Mouse (Mus musculus): ENCODE measurements around the gene Tulp4. TPM values are rescaled to one million over a fixed set of nuclear protein-coding genes. Genes with fewer than 3 reads are reported as not detected.

The Tulp4 gene
- 100 to 1,000 TPM; 100 to 109 (median 105) TPM for total RNA-seq (2022)

GRCm38 (mm10) chr17:6106361-6107014 lies at the start of gene Tulp4:
TSS of gene Tulp4 (plus strand) at chr17:6106437.
- peak; percentile 81 for DNase-seq (ENCODE audit: low spot score)

- DNase-seq (ENCODE audit: low spot score), result no peak
Measured at GRCm38 (mm10) chr17:6062793-6063192, 43.4 kb upstream of the Tulp4 start.

- no peak for DNase-seq (ENCODE audit: low spot score)
Measured at GRCm38 (mm10) chr17:6063532-6063931, 42.7 kb upstream of the Tulp4 start.

GRCm38 (mm10) chr17:6066021-6066420 lies 40.2 kb upstream of the Tulp4 start:
- DNase-seq (ENCODE audit: low spot score), result no peak

- no peak for DNase-seq (ENCODE audit: low spot score)
Measured at GRCm38 (mm10) chr17:6067613-6068012, 38.6 kb upstream of the Tulp4 start.

- DNase-seq (ENCODE audit: low spot score), result no peak
Measured at GRCm38 (mm10) chr17:6069866-6070265, 36.4 kb upstream of the Tulp4 start.

- no peak for DNase-seq (ENCODE audit: low spot score)
Measured at GRCm38 (mm10) chr17:6073405-6073804, 32.8 kb upstream of the Tulp4 start.

GRCm38 (mm10) chr17:6079287-6080122 lies 26.7 kb upstream of the Tulp4 start, which contains the start of the genes Serac1 and Gtf2h5:
TSS of gene Serac1 (minus strand) at chr17:6079741.
TSS of gene Gtf2h5 (plus strand) at chr17:6079786.
- peak; percentile 97 for DNase-seq (ENCODE audit: low spot score)

- DNase-seq (ENCODE audit: low spot score), result no peak
Measured at GRCm38 (mm10) chr17:6083323-6083890, 22.8 kb upstream of the Tulp4 start.

GRCm38 (mm10) chr17:6091604-6092003 lies 14.6 kb upstream of the Tulp4 start:
- DNase-seq (ENCODE audit: low spot score), result no peak

GRCm38 (mm10) chr17:6095579-6095978 lies 10.7 kb upstream of the Tulp4 start:
- DNase-seq (ENCODE audit: low spot score), result no peak

GRCm38 (mm10) chr17:6097884-6098283 lies 8.4 kb upstream of the Tulp4 start:
- DNase-seq (ENCODE audit: low spot score), result peak; percentile 53

GRCm38 (mm10) chr17:6102287-6102686 lies 4.0 kb upstream of the Tulp4 start:
- DNase-seq (ENCODE audit: low spot score), result no peak

GRCm38 (mm10) chr17:6103566-6103965 lies 2.7 kb upstream of the Tulp4 start:
- no peak for DNase-seq (ENCODE audit: low spot score)

- DNase-seq (ENCODE audit: low spot score), result peak; percentile 46
Measured at GRCm38 (mm10) chr17:6107015-6107601, 871 bp downstream of the Tulp4 start.

GRCm38 (mm10) chr17:6108175-6108574 lies 1.9 kb downstream of the Tulp4 start:
- peak; percentile 18 for DNase-seq (ENCODE audit: low spot score)

- DNase-seq (ENCODE audit: low spot score), result no peak
Measured at GRCm38 (mm10) chr17:6110956-6111355, 4.7 kb downstream of the Tulp4 start.

- no peak for DNase-seq (ENCODE audit: low spot score)
Measured at GRCm38 (mm10) chr17:6113653-6114052, 7.4 kb downstream of the Tulp4 start.

GRCm38 (mm10) chr17:6115085-6115484 lies 8.8 kb downstream of the Tulp4 start:
- no peak for DNase-seq (ENCODE audit: low spot score)

GRCm38 (mm10) chr17:6117148-6117725 lies 11.0 kb downstream of the Tulp4 start:
- no peak for DNase-seq (ENCODE audit: low spot score)

GRCm38 (mm10) chr17:6117917-6118316 lies 11.7 kb downstream of the Tulp4 start:
- no peak for DNase-seq (ENCODE audit: low spot score)

- DNase-seq (ENCODE audit: low spot score), result no peak
Measured at GRCm38 (mm10) chr17:6118861-6119260, 12.6 kb downstream of the Tulp4 start.
